Mouse (Mus musculus): ENCODE data around the gene Prune2.

- TF ChIP-seq HCFC1 (IDR thresholded peaks at IDR 0.05; ENCODE audit: borderline replicate concordance, insufficient read depth, low read length) (no peak), CHD2 (IDR thresholded peaks at IDR 0.05; ENCODE audit: low read depth, low read length) (no peak), ZNF384 (IDR thresholded peaks at IDR 0.05; ENCODE audit: low read depth, low read length) (no peak)
These were observed 50.4 kb downstream of the Prune2 start for GRCm38 (mm10) chr19:17006220-17006907.

Measured in ES-E14 (cell line).